Mouse (Mus musculus): ENCODE measurements around the gene Nucks1. TPM values are rescaled to one million over a fixed set of nuclear protein-coding genes. Genes with fewer than 3 reads are reported as not detected.
"Not testable (repeated sequence)": the region's sequence is repeated elsewhere in the genome, so short reads cannot be mapped to it uniquely, and the experiment has no call there.

The Nucks1 gene
- polyA plus RNA-seq, 1 experiment from 2014 or later, result 52.3 TPM

- ATAC-seq (ENCODE audit: low read depth), result no peak
- Histone ChIP-seq H3K4me1 (replicated peaks) (no peaks in the 10 kb centered on the region), H3K4me2 (no peak overlapping the region), H3K9me3 (no peaks in the 10 kb centered on the region), H3K27me3 (no peaks in the 10 kb centered on the region), H3K4me3 (no peak overlapping the region), H3K27ac (replicated peaks) (no peak overlapping the region), H3K9ac (no peak overlapping the region), H3K36me3 (no peaks in the 10 kb centered on the region)
- 57% methylated on average over 6 of the region's 6 CpGs for WGBS
These were observed 20.2 kb upstream of the Nucks1 start for GRCm38 (mm10) chr1:131890043-131890658.

GRCm38 (mm10) chr1:131891436-131891835, 18.9 kb upstream of the Nucks1 start:
- H3K27me3 ChIP-seq, result no peaks in the 10 kb centered on the region
- no peak overlapping the region for H3K4me3 ChIP-seq
- WGBS, result 72% methylated on average over 4 of the region's 4 CpGs
- no peak overlapping the region for H3K27ac ChIP-seq (replicated peaks)
- no peak overlapping the region for H3K9ac ChIP-seq
- no peaks in the 10 kb centered on the region for H3K4me1 ChIP-seq (replicated peaks)
- ATAC-seq (ENCODE audit: low read depth), result no peak
- no peaks in the 10 kb centered on the region for H3K36me3 ChIP-seq
- H3K4me2 ChIP-seq, result no peak overlapping the region
- no peaks in the 10 kb centered on the region for H3K9me3 ChIP-seq

DNA sequence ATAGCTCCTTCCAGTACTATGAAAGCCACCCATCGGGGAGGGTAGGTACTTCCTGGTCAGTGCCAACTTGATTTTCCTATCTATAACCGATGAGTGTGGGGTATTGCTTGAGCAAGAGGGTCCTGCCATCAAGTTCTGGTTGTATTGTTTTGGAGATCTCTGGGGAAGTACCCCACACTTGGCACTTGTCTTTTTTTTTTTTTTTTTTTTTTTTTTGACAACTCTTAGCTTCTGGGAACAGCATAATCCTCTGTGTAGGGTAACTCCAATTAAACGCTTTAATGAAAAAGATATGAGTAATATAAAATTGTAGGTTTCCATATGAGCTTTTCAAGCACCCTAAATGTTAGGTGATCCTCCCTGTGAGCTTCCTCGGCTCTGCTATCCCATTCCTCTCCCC, 7.7 kb upstream of the Nucks1 start:
- no peak for ATAC-seq (ENCODE audit: low read depth)
- no peak overlapping the region for H3K4me2 ChIP-seq

DNA sequence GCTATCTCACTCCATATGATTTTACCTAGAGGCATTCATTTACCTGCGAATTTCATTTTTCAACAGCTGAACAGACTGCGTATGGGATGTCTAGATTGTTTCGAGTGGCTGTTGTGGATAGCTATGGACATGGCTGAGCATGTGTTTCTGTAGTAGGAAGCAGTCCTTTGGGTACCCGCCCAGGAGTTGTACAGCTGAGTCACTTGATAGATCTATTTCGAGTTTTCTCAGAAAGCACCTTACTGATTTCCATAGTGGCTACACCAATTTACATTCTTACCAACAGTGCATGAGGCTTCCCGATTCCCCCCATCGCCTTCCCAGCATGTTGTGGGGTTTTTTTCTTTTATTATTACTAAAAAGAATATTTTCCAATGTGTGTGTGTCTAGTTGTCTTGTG, 7.1 kb upstream of the Nucks1 start:
- 90% methylated on average over 7 of the region's 7 CpGs for WGBS
- no peaks in the 10 kb centered on the region for H3K36me3 ChIP-seq
- no peaks in the 10 kb centered on the region for H3K4me1 ChIP-seq (replicated peaks)
- H3K4me3 ChIP-seq, result no peak overlapping the region
- no peaks in the 10 kb centered on the region for H3K9me3 ChIP-seq
- no peak for ATAC-seq (ENCODE audit: low read depth)
- peaks cover 12% of the 10 kb centered on the region for H3K27me3 ChIP-seq
- H3K4me2 ChIP-seq, result no peak overlapping the region
- no peak overlapping the region for H3K27ac ChIP-seq (replicated peaks)
- no peak overlapping the region for H3K9ac ChIP-seq

More for the DNA sequence above, 7.7 kb upstream of the Nucks1 start:
- Histone ChIP-seq H3K9me3 (no peaks in the 10 kb centered on the region), H3K4me3 (no peak overlapping the region), H3K9ac (no peak overlapping the region), H3K4me1 (replicated peaks) (no peaks in the 10 kb centered on the region), H3K36me3 (no peaks in the 10 kb centered on the region), H3K27me3 (peaks cover 8% of the 10 kb centered on the region), H3K27ac (replicated peaks) (no peak overlapping the region)
- 90% methylated on average over 4 of the region's 4 CpGs for WGBS

DNA sequence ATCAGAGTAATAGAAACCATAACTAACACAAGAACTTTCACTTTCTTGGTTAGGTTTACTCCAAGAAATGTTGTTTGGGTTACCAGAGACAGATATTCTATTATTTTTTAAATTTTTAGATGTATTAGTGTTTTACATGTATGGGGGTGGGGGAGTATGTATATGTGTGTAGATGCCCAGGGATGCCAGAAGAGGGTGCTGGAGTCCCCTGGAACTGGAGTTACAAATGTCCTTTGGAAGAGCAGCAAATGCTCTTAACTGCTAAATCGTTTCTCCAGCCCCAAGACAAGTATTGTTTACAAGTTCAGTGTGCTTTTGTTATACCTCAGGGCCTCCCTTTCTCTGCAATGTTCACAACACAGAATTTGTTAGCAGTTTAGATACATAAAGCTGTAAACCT, 4.8 kb upstream of the Nucks1 start:
- Histone ChIP-seq H3K27ac (replicated peaks) (no peak overlapping the region), H3K4me1 (replicated peaks) (no peaks in the 10 kb centered on the region; the same call in 1 of the 2 replicates), H3K9ac (no peak overlapping the region), H3K4me2 (no peak overlapping the region), H3K27me3 (peaks cover 21% of the 10 kb centered on the region), H3K9me3 (no peaks in the 10 kb centered on the region), H3K4me3 (no peak overlapping the region), H3K36me3 (no peaks in the 10 kb centered on the region)
- WGBS, result 5% methylated on average over 1 of the region's 1 CpGs
- no peak for ATAC-seq (ENCODE audit: low read depth)

DNA sequence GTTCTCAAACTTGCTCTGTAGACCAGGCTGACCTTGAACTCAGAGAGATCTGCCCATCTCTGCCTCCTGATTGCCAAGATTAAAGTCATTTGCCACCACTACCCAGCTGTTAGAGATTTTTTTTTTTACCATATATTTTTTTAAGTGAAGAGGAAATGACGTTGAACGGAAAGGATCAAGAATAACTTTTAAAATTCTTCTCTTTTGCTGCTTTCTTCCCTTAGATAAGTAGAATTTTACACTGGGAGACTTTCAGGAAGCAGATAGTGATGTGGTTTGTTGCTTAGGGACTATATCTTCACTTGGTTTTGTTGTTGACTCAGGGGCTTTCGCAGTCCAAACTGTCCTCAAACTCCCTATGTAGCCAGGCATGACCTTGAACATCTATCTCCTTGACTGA, 1.9 kb upstream of the Nucks1 start:
- 93% methylated on average over 3 of the region's 3 CpGs for WGBS
- Histone ChIP-seq H3K27me3 (peaks cover 21% of the 10 kb centered on the region), H3K9ac (no peak overlapping the region), H3K27ac (replicated peaks) (no peak overlapping the region), H3K9me3 (no peaks in the 10 kb centered on the region), H3K4me1 (replicated peaks) (peaks cover 19% of the 10 kb centered on the region), H3K36me3 (no peaks in the 10 kb centered on the region), H3K4me2 (no peak overlapping the region), H3K4me3 (no peak overlapping the region)
- no peak for ATAC-seq (ENCODE audit: low read depth)

DNA sequence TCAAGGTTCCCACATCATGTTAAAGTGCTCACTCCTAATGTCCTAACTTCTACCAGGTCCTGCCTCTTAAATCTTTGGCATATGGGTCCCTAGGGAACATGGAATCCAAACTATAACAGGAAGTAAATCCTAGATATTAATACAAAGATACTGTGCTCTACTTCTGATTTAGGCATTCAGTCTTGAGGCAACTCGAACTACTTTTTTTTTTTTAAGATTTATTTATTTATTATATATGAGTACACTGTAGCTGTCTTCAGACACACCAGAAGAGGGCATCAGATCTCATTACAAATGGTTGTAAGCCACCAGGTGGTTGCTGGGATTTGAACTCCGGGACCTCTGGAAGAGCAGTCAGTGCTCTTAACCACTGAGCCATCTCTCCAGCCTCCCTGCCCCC, 1.1 kb upstream of the Nucks1 start:
- 94% methylated on average over 2 of the region's 2 CpGs for WGBS
- not testable (repeated sequence) for H3K4me3 ChIP-seq; H3K9me3 ChIP-seq; ATAC-seq (ENCODE audit: low read depth); H3K27ac ChIP-seq (replicated peaks); H3K36me3 ChIP-seq; H3K9ac ChIP-seq; H3K4me2 ChIP-seq
- H3K4me1 ChIP-seq (replicated peaks), result peaks cover 21% of the 10 kb centered on the region
- peaks cover 21% of the 10 kb centered on the region for H3K27me3 ChIP-seq

GRCm38 (mm10) chr1:131910674-131911558, 582 bp downstream of the Nucks1 start:
- peak overlapping the region; percentile 77 for H3K4me3 ChIP-seq
- peak; percentile 88 for ATAC-seq (ENCODE audit: low read depth)
- peak overlapping the region; percentile 80 for H3K4me2 ChIP-seq
- H3K9me3 ChIP-seq, result no peaks in the 10 kb centered on the region
- peak overlapping the region; percentile 99 for H3K27ac ChIP-seq (replicated peaks)
- no peaks in the 10 kb centered on the region for H3K36me3 ChIP-seq
- H3K4me1 ChIP-seq (replicated peaks), result peaks cover 31% of the 10 kb centered on the region
- under 1% methylated on average over 88 of the region's 88 CpGs for WGBS
- H3K27me3 ChIP-seq, result peaks cover 21% of the 10 kb centered on the region
- H3K9ac ChIP-seq, result peak overlapping the region; percentile 95

GRCm38 (mm10) chr1:131917634-131918033, 7.3 kb downstream of the Nucks1 start:
- no peaks in the 10 kb centered on the region for H3K9me3 ChIP-seq
- H3K27ac ChIP-seq (replicated peaks), result no peak overlapping the region
- no peak overlapping the region for H3K4me2 ChIP-seq
- no peak for ATAC-seq (ENCODE audit: low read depth)
- no peak overlapping the region for H3K4me3 ChIP-seq
- H3K27me3 ChIP-seq, result no peaks in the 10 kb centered on the region
- peaks cover 19% of the 10 kb centered on the region; the same call in 1 of the 2 replicates for H3K4me1 ChIP-seq (replicated peaks)
- no peak overlapping the region for H3K9ac ChIP-seq
- H3K36me3 ChIP-seq, result peaks cover 33% of the 10 kb centered on the region
- WGBS, result 85% methylated on average over 6 of the region's 6 CpGs

- no peak overlapping the region for H3K4me2 ChIP-seq
- H3K4me1 ChIP-seq (replicated peaks), result peaks cover 13% of the 10 kb centered on the region; the same call in 1 of the 2 replicates
- 96% methylated on average over 2 of the region's 2 CpGs for WGBS
- H3K9me3 ChIP-seq, result no peaks in the 10 kb centered on the region
- H3K27me3 ChIP-seq, result no peaks in the 10 kb centered on the region
- ATAC-seq (ENCODE audit: low read depth), result no peak
- no peak overlapping the region for H3K9ac ChIP-seq
- no peak overlapping the region for H3K4me3 ChIP-seq
- peaks cover 46% of the 10 kb centered on the region for H3K36me3 ChIP-seq
- H3K27ac ChIP-seq (replicated peaks), result no peak overlapping the region
These were observed 8.7 kb downstream of the Nucks1 start for GRCm38 (mm10) chr1:131919052-131919451.

- H3K4me2 ChIP-seq, result no peak overlapping the region
- no peak for ATAC-seq (ENCODE audit: low read depth)
- no peaks in the 10 kb centered on the region for H3K9me3 ChIP-seq
- H3K36me3 ChIP-seq, result peaks cover 74% of the 10 kb centered on the region
- no peaks in the 10 kb centered on the region for H3K27me3 ChIP-seq
- WGBS, result 93% methylated on average over 3 of the region's 3 CpGs
- H3K9ac ChIP-seq, result no peak overlapping the region
- H3K27ac ChIP-seq (replicated peaks), result no peak overlapping the region
- H3K4me1 ChIP-seq (replicated peaks), result no peaks in the 10 kb centered on the region; the same call in 1 of the 2 replicates
- H3K4me3 ChIP-seq, result no peak overlapping the region
These were observed 11.8 kb downstream of the Nucks1 start for GRCm38 (mm10) chr1:131922100-131922499.

GRCm38 (mm10) chr1:131933471-131933870, 23.1 kb downstream of the Nucks1 start:
- Histone ChIP-seq H3K27me3 (no peaks in the 10 kb centered on the region), H3K36me3 (peaks cover 48% of the 10 kb centered on the region)
- 87% methylated on average over 2 of the region's 2 CpGs for WGBS

More at GRCm38 (mm10) chr1:131933471-131933870, 23.1 kb downstream of the Nucks1 start:
- no peaks in the 10 kb centered on the region for H3K9me3 ChIP-seq
- ATAC-seq (ENCODE audit: low read depth), result no peak
- H3K4me2 ChIP-seq, result no peak overlapping the region
- H3K4me3 ChIP-seq, result no peak overlapping the region
- H3K4me1 ChIP-seq (replicated peaks), result no peaks in the 10 kb centered on the region
- H3K9ac ChIP-seq, result no peak overlapping the region
- no peak overlapping the region for H3K27ac ChIP-seq (replicated peaks)

All from neural tube, embryonic 13.5 days (tissue).